Mouse (Mus musculus): ENCODE data around the gene Cyp4f18.

GRCm38 (mm10) chr8:71960483-71960882, 48.9 kb downstream of the Cyp4f18 start:
- TF ChIP-seq POLR2A (IDR thresholded peaks at IDR 0.05; ENCODE audit: low read depth, low read length) (no peak), CTCF (conservative IDR thresholded peaks at IDR 0.05; ENCODE audit: insufficient read depth, insufficient read length, low read depth, low read length) (no peak)
